Mouse (Mus musculus) forebrain, postnatal 0 days (tissue): ENCODE measurements at regions not wholly inside any gene's neighbourhood (a gene's known extent, or its start where the extent isn't known, plus 50 kb on each side); places are given as distances from the start of the nearest gene placed in this dataset.

Experiments
- ATAC-seq: fragments of 200-750 bp; cut with Nextera tagmentation; 2 replicates; pipeline ENCODE4 v1.8.0; 2017; ENCODE audit warnings: mild to moderate bottlenecking, moderate library complexity
- DNase-seq: peaks from one replicate; pipeline ENCODE4 v3.0.0-alpha.2; 2015
- H3K27ac ChIP-seq: fragments of 300-500 bp; sonication (generic); 2 replicates; pipeline ENCODE4 v1.5.1; 2014; ENCODE audit warnings: low read depth, mild to moderate bottlenecking, antibody characterized with exemption, low read length, moderate library complexity, mixed read lengths
- H3K27me3 ChIP-seq: fragments of 300-500 bp; sonication (generic); 2 replicates; pipeline ENCODE4 v1.6.1; 2014; ENCODE audit warnings: mild to moderate bottlenecking, low read length, mixed read lengths; ENCODE audit not compliant: insufficient read depth
- H3K36me3 ChIP-seq: fragments of 300-500 bp; sonication (generic); 2 replicates; pipeline ENCODE4 v1.6.1; 2014; ENCODE audit warnings: mild to moderate bottlenecking, moderate library complexity; ENCODE audit not compliant: insufficient read depth
- H3K4me1 ChIP-seq: fragments of 300-500 bp; sonication (generic); 2 replicates; pipeline ENCODE4 v1.6.1; 2014; ENCODE audit warnings: antibody characterized with exemption; ENCODE audit not compliant: insufficient read depth
- H3K4me2 ChIP-seq: fragments of 300-500 bp; sonication (generic); 2 replicates; pipeline ENCODE4 v1.6.1; 2014; ENCODE audit warnings: low read depth, mild to moderate bottlenecking, moderate library complexity
- H3K4me3 ChIP-seq: fragments of 300-500 bp; sonication (generic); 2 replicates; pipeline ENCODE4 v1.5.1; 2014; ENCODE audit warnings: low read depth, low read length, mixed read lengths
- H3K9ac ChIP-seq: fragments of 300-500 bp; sonication (generic); 2 replicates; pipeline ENCODE4 v1.6.1; 2014; ENCODE audit warnings: mild to moderate bottlenecking
- H3K9me3 ChIP-seq: fragments of 300-500 bp; sonication (generic); 2 replicates; pipeline ENCODE4 v1.6.1; 2016; ENCODE audit warnings: low read length
- CTCF ChIP-seq: sonication (generic); IDR thresholded peaks from 2 replicates; pipeline ENCODE4 v1.5.1; 2016; ENCODE audit warnings: antibody characterized with exemption, control low read depth, low read depth
- WGBS: fragments of 180-500 bp; shearing (Covaris S2); extraction: QIAGEN DNeasy Blood & Tissue Kit; methylation state at CpG from one replicate; pipeline ENCODE4 v1.1.7; 2014; 5-methylcytosine and 5-hydroxymethylcytosine counted together

GRCm38 (mm10) chr17:27322891-27323509, 118.7 kb upstream of the Lemd2 start:
- H3K36me3 ChIP-seq, result no peaks in the 10 kb centered on the region
- WGBS, result 80% methylated on average over 6 of the region's 6 CpGs
- ATAC-seq, result no peak

GRCm38 (mm10) chr17:27318969-27319695, 114.9 kb upstream of the Lemd2 start:
- no peak overlapping the region for H3K27ac ChIP-seq
- ATAC-seq (no peak), DNase-seq (no peak)
- no peak overlapping the region for H3K9ac ChIP-seq
- no peak for TF ChIP-seq CTCF
- H3K4me1 ChIP-seq, result peaks cover 15% of the 10 kb centered on the region
- H3K27me3 ChIP-seq, result no peaks in the 10 kb centered on the region
- H3K36me3 ChIP-seq, result no peaks in the 10 kb centered on the region
- H3K4me2 ChIP-seq, result no peak overlapping the region
- 77% methylated on average over 7 of the region's 7 CpGs for WGBS
- no peak overlapping the region for H3K4me3 ChIP-seq
- no peaks in the 10 kb centered on the region for H3K9me3 ChIP-seq

More at GRCm38 (mm10) chr17:27322891-27323509, 118.7 kb upstream of the Lemd2 start:
- no peak for DNase-seq
- Histone ChIP-seq H3K4me3 (no peak overlapping the region), H3K9me3 (no peaks in the 10 kb centered on the region), H3K4me1 (no peaks in the 10 kb centered on the region), H3K9ac (no peak overlapping the region), H3K4me2 (no peak overlapping the region), H3K27me3 (peaks cover 14% of the 10 kb centered on the region; the same call in 1 of the 2 replicates), H3K27ac (no peak overlapping the region)
- TF ChIP-seq CTCF, result no peak

GRCm38 (mm10) chr17:27317576-27318277, 113.5 kb upstream of the Lemd2 start:
- Histone ChIP-seq H3K4me1 (peaks cover 15% of the 10 kb centered on the region), H3K9ac (no peak overlapping the region), H3K9me3 (no peaks in the 10 kb centered on the region), H3K27me3 (no peaks in the 10 kb centered on the region), H3K27ac (no peak overlapping the region), H3K4me2 (no peak overlapping the region), H3K4me3 (no peak overlapping the region), H3K36me3 (no peaks in the 10 kb centered on the region)
- WGBS, result 29% methylated on average over 14 of the region's 14 CpGs
- peak; percentile 54 for ATAC-seq
- peak; percentile 55 for DNase-seq
- TF ChIP-seq CTCF, result no peak

GRCm38 (mm10) chr17:27316711-27317575, 112.7 kb upstream of the Lemd2 start:
- Histone ChIP-seq H3K4me1 (peaks cover 15% of the 10 kb centered on the region), H3K9ac (no peak overlapping the region), H3K36me3 (no peaks in the 10 kb centered on the region), H3K4me3 (no peak overlapping the region), H3K27me3 (no peaks in the 10 kb centered on the region), H3K4me2 (no peak overlapping the region), H3K9me3 (no peaks in the 10 kb centered on the region), H3K27ac (no peak overlapping the region)
- ATAC-seq (no peak), DNase-seq (no peak)
- TF ChIP-seq CTCF, result no peak
- WGBS, result 75% methylated on average over 21 of the region's 21 CpGs

GRCm38 (mm10) chr17:27315947-27316628, 111.8 kb upstream of the Lemd2 start:
- no peak overlapping the region for H3K9ac ChIP-seq

GRCm38 (mm10) chr17:27315428-27315827, 111.2 kb upstream of the Lemd2 start:
- Histone ChIP-seq H3K4me1 (peaks cover 15% of the 10 kb centered on the region), H3K9ac (no peak overlapping the region), H3K36me3 (no peaks in the 10 kb centered on the region), H3K27ac (no peak overlapping the region), H3K4me2 (no peak overlapping the region), H3K9me3 (no peaks in the 10 kb centered on the region), H3K27me3 (no peaks in the 10 kb centered on the region), H3K4me3 (no peak overlapping the region)
- DNase-seq (no peak), ATAC-seq (no peak)
- WGBS, result 29% methylated on average over 3 of the region's 3 CpGs
- no peak for TF ChIP-seq CTCF

More at GRCm38 (mm10) chr17:27315947-27316628, 111.8 kb upstream of the Lemd2 start:
- H3K9me3 ChIP-seq, result no peaks in the 10 kb centered on the region
- no peak overlapping the region for H3K27ac ChIP-seq
- H3K36me3 ChIP-seq, result no peaks in the 10 kb centered on the region
- H3K4me2 ChIP-seq, result no peak overlapping the region
- WGBS, result 89% methylated on average over 11 of the region's 11 CpGs
- H3K4me3 ChIP-seq, result no peak overlapping the region
- TF ChIP-seq CTCF, result no peak
- no peaks in the 10 kb centered on the region for H3K27me3 ChIP-seq
- DNase-seq (no peak), ATAC-seq (no peak)
- peaks cover 15% of the 10 kb centered on the region for H3K4me1 ChIP-seq
